Mouse (Mus musculus) C2C12 (cell line): ENCODE data around the gene Park7.

ENCODE experiments used
- CEBPB ChIP-seq: IDR thresholded peaks from one replicate; pipeline ENCODE4 v1.6.1; 2011; ENCODE audit warnings: low read depth, mild to moderate bottlenecking, control low read depth, moderate library complexity
- CTCF ChIP-seq: IDR thresholded peaks from one replicate; pipeline ENCODE4 v1.5.1; 2011; ENCODE audit not compliant: control insufficient read depth, insufficient read depth, insufficient read length
- FOSL1 ChIP-seq: IDR thresholded peaks from one replicate; pipeline ENCODE4 v1.8.0; 2011; ENCODE audit warnings: mild to moderate bottlenecking, low read length; ENCODE audit not compliant: poor library complexity, insufficient read depth, severe bottlenecking
- MAX ChIP-seq: IDR thresholded peaks from one replicate; pipeline ENCODE4 v1.6.1; 2011; ENCODE audit warnings: mild to moderate bottlenecking, control low read depth
- MYOD1 ChIP-seq: IDR thresholded peaks from one replicate; pipeline ENCODE4 v1.6.1; 2011; ENCODE audit warnings: low read depth; ENCODE audit not compliant: control insufficient read depth, insufficient read length
- MYOG ChIP-seq: IDR thresholded peaks from one replicate; pipeline ENCODE4 v1.6.1; 2011; ENCODE audit not compliant: control insufficient read depth, insufficient read length; ENCODE audit errors: extremely low read depth
- USF1 ChIP-seq: IDR thresholded peaks from one replicate; pipeline ENCODE4 v1.6.1; 2011; ENCODE audit warnings: low read depth, mild to moderate bottlenecking, control low read depth, moderate library complexity

GRCm38 (mm10) chr4:150889955-150890315 lies 24.3 kb downstream of the Park7 start:
- TF ChIP-seq CTCF, result no peak
- no peak for TF ChIP-seq MAX
- no peak for TF ChIP-seq USF1
- no peak for TF ChIP-seq MYOG
- no peak for TF ChIP-seq FOSL1
- TF ChIP-seq MYOD1, result no peak
- TF ChIP-seq CEBPB, result no peak
